Mouse (Mus musculus) adrenal gland, postnatal 36 days (tissue): ENCODE measurements at regions not wholly inside any gene's neighbourhood (a gene's known extent, or its start where the extent isn't known, plus 50 kb on each side); places are given as distances from the start of the nearest gene placed in this dataset.

Experiments used
- DNase-seq, 2 experiments: peaks; one replicate each; pipeline ENCODE4 v3.0.0; 2021; ENCODE audit warnings: mixed read lengths in 1 of 2

- no peak for DNase-seq
Observed at GRCm38 (mm10) chr3:118418981-118419380, 142.9 kb upstream of the Dpyd start.

GRCm38 (mm10) chr3:118421701-118422100, 140.2 kb upstream of the Dpyd start:
- no peak for DNase-seq

GRCm38 (mm10) chr3:118425748-118426147, 136.2 kb upstream of the Dpyd start:
- peak in 1 of 2 experiments; percentile 11 for DNase-seq

GRCm38 (mm10) chr3:118428523-118428922, 133.4 kb upstream of the Dpyd start:
- peak; percentile 63 to 67 for DNase-seq

- DNase-seq = peak; percentile 12 to 20
Observed at GRCm38 (mm10) chr3:118429825-118430630, 131.9 kb upstream of the Dpyd start.

- DNase-seq = no peak
Observed at GRCm38 (mm10) chr3:118430631-118430906, 131.4 kb upstream of the Dpyd start.

- DNase-seq = peak; percentile 84 to 88
Observed at GRCm38 (mm10) chr3:118431031-118431723, 130.8 kb upstream of the Dpyd start.

GRCm38 (mm10) chr3:118433441-118434021, 128.4 kb upstream of the Dpyd start:
- DNase-seq = peak; percentile 19 to 33

GRCm38 (mm10) chr3:118434311-118434710, 127.6 kb upstream of the Dpyd start:
- peak in 1 of 2 experiments; percentile 0 for DNase-seq

- no peak for DNase-seq
Observed at GRCm38 (mm10) chr3:118434847-118435246, 127.1 kb upstream of the Dpyd start.

- no peak for DNase-seq
Observed at GRCm38 (mm10) chr3:118435248-118435647, 126.7 kb upstream of the Dpyd start.

GRCm38 (mm10) chr3:118443742-118444332, 118.1 kb upstream of the Dpyd start:
- DNase-seq = peak in 1 of 2 experiments; percentile 2

GRCm38 (mm10) chr3:118445360-118445759, 116.6 kb upstream of the Dpyd start:
- DNase-seq = no peak

GRCm38 (mm10) chr3:118459636-118460035, 102.3 kb upstream of the Dpyd start:
- DNase-seq = no peak

GRCm38 (mm10) chr3:118465611-118466010, 96.3 kb upstream of the Dpyd start:
- no peak for DNase-seq

GRCm38 (mm10) chr3:118472215-118472799, 89.6 kb upstream of the Dpyd start:
- DNase-seq = no peak

GRCm38 (mm10) chr3:118478065-118478464, 83.9 kb upstream of the Dpyd start:
- no peak for DNase-seq

GRCm38 (mm10) chr3:118480515-118481248, 81.2 kb upstream of the Dpyd start:
- DNase-seq = no peak

GRCm38 (mm10) chr3:118485966-118486365, 76.0 kb upstream of the Dpyd start:
- DNase-seq = no peak

GRCm38 (mm10) chr3:118487408-118487807, 74.5 kb upstream of the Dpyd start:
- no peak for DNase-seq

- no peak for DNase-seq
Observed at GRCm38 (mm10) chr3:118491101-118491500, 70.8 kb upstream of the Dpyd start.

GRCm38 (mm10) chr3:118491871-118492270, 70.1 kb upstream of the Dpyd start:
- DNase-seq = no peak
